Mouse (Mus musculus) thymus, adult 2 months (tissue): Measurements from ENCODE around the gene Cry1. TPM values are rescaled to one million over a fixed set of nuclear protein-coding genes. Genes with fewer than 3 reads are reported as not detected.
A peak's percentile ranks its signal among the peaks of the same experiment; 100 is the strongest.

Experiments
- DNase-seq: peaks from one replicate; pipeline ENCODE4 v3.0.0; 2021
- H3K27ac ChIP-seq: fragments of 200-500 bp; 2 replicates; pipeline ENCODE4 v1.5.1; 2012; ENCODE audit warnings: low read length, control low read depth; ENCODE audit not compliant: control insufficient read depth, insufficient read depth
- H3K27me3 ChIP-seq: fragments of 200-500 bp; 2 replicates; pipeline ENCODE4 v1.6.1; 2012; ENCODE audit warnings: mild to moderate bottlenecking, low read length, moderate library complexity, mixed read lengths; ENCODE audit not compliant: control insufficient read depth, insufficient read depth
- H3K36me3 ChIP-seq: fragments of 200-500 bp; 2 replicates; pipeline ENCODE4 v1.6.1; 2012; ENCODE audit warnings: mild to moderate bottlenecking, low read length, moderate library complexity; ENCODE audit not compliant: control insufficient read depth, insufficient read depth
- H3K4me1 ChIP-seq: fragments of 200-500 bp; replicated peaks from 2 replicates; pipeline ENCODE4 v1.6.1; 2012; ENCODE audit warnings: low read length; ENCODE audit not compliant: control insufficient read depth, insufficient read depth
- H3K4me3 ChIP-seq: fragments of 200-500 bp; 2 replicates; pipeline ENCODE4 v1.5.1; 2012; ENCODE audit warnings: mild to moderate bottlenecking, low read length, control low read depth, moderate library complexity; ENCODE audit not compliant: control insufficient read depth, insufficient read depth
- CTCF ChIP-seq: fragments of 200-500 bp; IDR thresholded peaks from 2 replicates; pipeline ENCODE4 v1.5.1; 2012; ENCODE audit warnings: mild to moderate bottlenecking, control low read depth, low read length, moderate library complexity, borderline replicate concordance; ENCODE audit not compliant: control insufficient read depth, poor library complexity, insufficient read depth; ENCODE audit errors: extremely low read depth
- POLR2A ChIP-seq: fragments of 200-500 bp; IDR thresholded peaks from 2 replicates; pipeline ENCODE4 v1.6.1; 2012; ENCODE audit warnings: mild to moderate bottlenecking, low read length, control low read depth, moderate library complexity; ENCODE audit not compliant: control insufficient read depth, poor library complexity, insufficient read depth; ENCODE audit errors: extremely low read depth
- WGBS: fragments of 180-500 bp; shearing (Covaris S2); methylation state at CpG from one replicate; pipeline ENCODE4 v1.1.7; 2018; 5-methylcytosine and 5-hydroxymethylcytosine counted together
- polyA plus RNA-seq: library from polyadenylated mRNA; depleted of rRNA; stranded (reverse); fragments of >200 nt; gene quantifications from 2 replicates; pipeline ENCODE4 v1.2.3, GENCODE M21; 2012

Cry1 gene
- polyA plus RNA-seq, 1 experiment = 38.4 TPM

- Histone ChIP-seq H3K36me3 (peaks cover 46% of the 10 kb centered on the region), H3K27me3 (no peaks in the 10 kb centered on the region), H3K4me1 (no peaks in the 10 kb centered on the region), H3K4me3 (no peak overlapping the region), H3K27ac (no peak overlapping the region)
- TF ChIP-seq CTCF = no peak
- no peak for TF ChIP-seq POLR2A
- DNase-seq = no peak
- 95% methylated on average over 14 of the region's 14 CpGs for WGBS
Observed at GRCm38 (mm10) chr10:85146282-85146681, 38.6 kb downstream of the Cry1 start.

- no peak for TF ChIP-seq POLR2A
- TF ChIP-seq CTCF = no peak
- Histone ChIP-seq H3K36me3 (peaks cover 24% of the 10 kb centered on the region), H3K4me3 (no peak overlapping the region), H3K4me1 (no peaks in the 10 kb centered on the region), H3K27ac (no peak overlapping the region), H3K27me3 (no peaks in the 10 kb centered on the region)
- WGBS = 94% methylated on average over 9 of the region's 9 CpGs
- no peak for DNase-seq
Observed at GRCm38 (mm10) chr10:85141465-85141864, 43.4 kb downstream of the Cry1 start.

- no peaks in the 10 kb centered on the region for H3K27me3 ChIP-seq
- DNase-seq = no peak
- WGBS = 98% methylated on average over 6 of the region's 6 CpGs
- no peaks in the 10 kb centered on the region for H3K4me1 ChIP-seq
- TF ChIP-seq POLR2A (no peak), CTCF (no peak)
- H3K27ac ChIP-seq = no peak overlapping the region
- no peak overlapping the region for H3K4me3 ChIP-seq
- peaks cover 13% of the 10 kb centered on the region for H3K36me3 ChIP-seq
Observed at GRCm38 (mm10) chr10:85136573-85136972, 48.3 kb downstream of the Cry1 start.

GRCm38 (mm10) chr10:85128453-85128852 lies 56.4 kb downstream of the Cry1 start:
- H3K27ac ChIP-seq = no peak overlapping the region
- H3K27me3 ChIP-seq = no peaks in the 10 kb centered on the region
- DNase-seq = peak; percentile 33
- peaks cover 6% of the 10 kb centered on the region for H3K4me1 ChIP-seq
- H3K36me3 ChIP-seq = peaks cover 7% of the 10 kb centered on the region; the same call in 1 of the 2 replicates
- TF ChIP-seq CTCF (no peak), POLR2A (no peak)
- WGBS = 9% methylated on average over 7 of the region's 7 CpGs
- H3K4me3 ChIP-seq = no peak overlapping the region

- H3K27me3 ChIP-seq = no peaks in the 10 kb centered on the region
- 0 out of 2 replicates have a peak, but pooled peaks cover 3% of the 10 kb centered on the region for H3K36me3 ChIP-seq
- no peak within 1 kb of the TSS for H3K27ac ChIP-seq
- H3K4me3 ChIP-seq = peak within 1 kb of the TSS; percentile 95
- no peak for TF ChIP-seq CTCF
- no peak for TF ChIP-seq POLR2A
- peak; percentile 91 for DNase-seq
- H3K4me1 ChIP-seq = peaks cover 6% of the 10 kb centered on the region
- 7% methylated on average over 20 of the region's 20 CpGs for WGBS
Observed at GRCm38 (mm10) chr10:85127395-85128287, 57.2 kb downstream of the Cry1 start, which contains the start of gene Mterf2. Gene Mterf2, minus strand, starts transcription at chr10:85128027.

GRCm38 (mm10) chr10:85125184-85125583 lies 59.7 kb downstream of the Cry1 start:
- DNase-seq = no peak
- TF ChIP-seq POLR2A = no peak
- TF ChIP-seq CTCF = no peak
- H3K27me3 ChIP-seq = no peaks in the 10 kb centered on the region
- WGBS = 95% methylated on average over 13 of the region's 13 CpGs
- H3K36me3 ChIP-seq = peaks cover 16% of the 10 kb centered on the region
- no peak overlapping the region for H3K4me3 ChIP-seq
- peaks cover 6% of the 10 kb centered on the region for H3K4me1 ChIP-seq
- no peak overlapping the region for H3K27ac ChIP-seq
